Mouse (Mus musculus): ENCODE measurements at regions not wholly inside any gene's neighbourhood (a gene's known extent, or its start where the extent isn't known, plus 50 kb on each side); places are given as distances from the start of the nearest gene placed in this dataset.

DNA sequence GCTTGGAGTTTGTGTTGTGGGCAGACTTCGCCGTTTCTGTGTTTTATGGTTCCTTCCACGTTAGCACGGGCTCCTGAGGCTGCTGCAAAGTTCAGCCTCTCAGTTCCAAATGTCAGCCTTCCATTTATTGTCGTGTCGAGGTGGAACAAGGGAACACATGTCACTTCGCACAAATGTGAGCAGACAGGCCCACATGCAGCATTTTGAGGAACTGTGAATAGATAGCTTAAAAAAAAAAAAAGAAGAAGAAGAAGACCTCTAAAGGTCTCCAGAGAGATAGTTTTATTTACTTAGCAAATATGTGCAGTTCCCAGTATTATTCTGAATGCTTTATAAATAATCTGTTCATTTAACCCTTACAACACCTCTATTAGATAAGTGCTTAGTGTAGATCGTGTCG lies 66.4 kb upstream of the Zc3h12c start:
- no peak for DNase-seq

- DNase-seq = no peak
Measured at GRCm38 (mm10) chr9:52229589-52229988, 61.2 kb upstream of the Zc3h12c start.

GRCm38 (mm10) chr9:52225646-52226045 lies 57.3 kb upstream of the Zc3h12c start:
- DNase-seq = no peak

GRCm38 (mm10) chr9:52223509-52224113 lies 55.2 kb upstream of the Zc3h12c start:
- no peak for DNase-seq
